Mouse (Mus musculus) gastrocnemius, adult 2 months (tissue): ENCODE measurements around the gene Ckap2. TPM values are rescaled to one million over a fixed set of nuclear protein-coding genes. Genes with fewer than 3 reads are reported as not detected.

Experiments
- DNase-seq: peaks from one replicate; pipeline ENCODE4 v3.0.0; 2022
- H3K27ac ChIP-seq: fragments of 200-600 bp; 2 replicates; pipeline ENCODE4 v1.8.1; 2022; ENCODE audit warnings: mild to moderate bottlenecking
- H3K4me3 ChIP-seq: fragments of 200-600 bp; 2 replicates; pipeline ENCODE4 v1.8.1; 2022; ENCODE audit warnings: mild to moderate bottlenecking, moderate library complexity
- CTCF ChIP-seq: fragments of 200-600 bp; IDR thresholded peaks from 2 replicates; pipeline ENCODE4 v1.8.1; 2022; ENCODE audit warnings: antibody characterized with exemption, mild to moderate bottlenecking, moderate library complexity
- intact Hi-C: fragments of 180-260 bp; cut with DNase I; formaldehyde crosslinking; loops from one replicate; pipeline ENCODE4 v1.15.1; 2025
- total RNA-seq, 2 experiments: library from RNA; stranded (reverse); gene quantifications; 2 replicates each; pipeline ENCODE4 v1.2.3; 2021

Gene Ckap2
- total RNA-seq, 2 experiments from 2014 or later: not detected

GRCm38 (mm10) chr8:22184884-22185283 is 735 bp downstream of the Ckap2 start:
- Histone ChIP-seq H3K27ac (no peak overlapping the region), H3K4me3 (peak overlapping the region; percentile 79)
- intact Hi-C loops: no loop called here
- TF ChIP-seq CTCF: no peak
- no peak for DNase-seq

- no peak overlapping the region for H3K27ac ChIP-seq
- TF ChIP-seq CTCF: no peak
- intact Hi-C loops: no loop called here
- H3K4me3 ChIP-seq: no peak overlapping the region
- no peak for DNase-seq
Measured at GRCm38 (mm10) chr8:22175966-22176365, 9.7 kb downstream of the Ckap2 start.

DNA sequence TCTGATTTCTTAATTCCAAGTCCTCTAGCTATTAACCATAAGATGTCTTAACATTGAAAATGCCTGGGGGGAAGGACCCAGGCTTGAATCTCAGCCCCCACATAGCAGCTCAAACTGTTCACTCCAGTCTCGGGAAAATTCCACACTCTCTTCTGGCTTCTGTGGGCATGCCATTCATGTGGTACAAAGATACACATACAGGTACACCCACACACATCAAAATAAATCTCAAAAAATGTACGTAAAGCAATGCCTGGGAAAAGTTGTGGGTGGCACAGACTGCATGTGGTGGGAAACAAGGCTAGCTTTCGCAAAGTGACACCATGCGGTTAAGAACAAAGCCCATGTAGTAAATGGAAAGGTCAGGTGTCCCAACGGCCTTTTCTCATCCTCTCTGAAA is 16.5 kb downstream of the Ckap2 start:
- H3K4me3 ChIP-seq: no peak overlapping the region
- H3K27ac ChIP-seq: no peak overlapping the region
- intact Hi-C loops: loop anchor here (5.0 kb wide), 1 partner anchor 177 kb away; no protein-coding TSS in a partner anchor
- TF ChIP-seq CTCF: no peak
- DNase-seq: no peak

DNA sequence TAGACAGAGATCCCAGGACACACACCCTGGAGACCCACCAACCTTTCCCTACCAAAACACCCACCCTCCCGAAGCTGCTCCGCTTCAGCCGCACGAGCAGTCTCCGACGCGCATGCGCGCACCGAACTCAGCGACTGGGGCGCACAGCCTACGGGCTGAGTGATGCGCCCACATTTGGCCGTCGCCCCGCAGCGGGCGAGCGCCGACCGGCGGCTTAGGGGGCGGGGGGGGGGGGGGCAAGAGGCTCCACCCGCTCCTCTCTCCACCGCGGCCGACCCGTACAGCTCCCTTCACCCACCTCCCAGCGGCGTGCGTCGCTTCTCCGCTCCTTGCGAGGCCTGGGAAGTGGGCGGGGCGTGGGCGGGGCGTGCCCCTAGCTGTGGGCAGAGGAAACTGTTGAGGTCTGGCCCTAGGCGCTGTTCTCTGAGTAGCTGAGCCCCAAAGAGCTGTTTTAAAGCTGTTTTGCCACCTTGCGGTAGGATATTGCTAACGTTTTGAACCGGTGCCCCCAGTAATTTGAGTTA is 19.5 kb downstream of the Ckap2 start, which contains the start of gene Nek3:
Gene Nek3 (minus strand): TSS at position 356 of the 524 bp plus-strand sequence.
- Histone ChIP-seq H3K4me3 (peak within 1 kb of the TSS; percentile 76), H3K27ac (peak within 1 kb of the TSS; percentile 92)
- peak; percentile 76 for TF ChIP-seq CTCF
- intact Hi-C loops: loop anchor here (1.0 to 5.0 kb wide), 2 partner anchors 106 to 174 kb away; partner anchors contain the start of genes Alg11 and Atp7b
- peak; percentile 95 for DNase-seq

GRCm38 (mm10) chr8:22165251-22166079 is 20.2 kb downstream of the Ckap2 start:
- peak overlapping the region; percentile 92 for H3K27ac ChIP-seq
- H3K4me3 ChIP-seq: peak overlapping the region; percentile 76
- no peak for TF ChIP-seq CTCF
- intact Hi-C loops: loop anchor here (1.0 to 5.0 kb wide), 3 partner anchors 23 to 173 kb away; partner anchors contain the start of genes Alg11 and Atp7b
- no peak for DNase-seq

DNA sequence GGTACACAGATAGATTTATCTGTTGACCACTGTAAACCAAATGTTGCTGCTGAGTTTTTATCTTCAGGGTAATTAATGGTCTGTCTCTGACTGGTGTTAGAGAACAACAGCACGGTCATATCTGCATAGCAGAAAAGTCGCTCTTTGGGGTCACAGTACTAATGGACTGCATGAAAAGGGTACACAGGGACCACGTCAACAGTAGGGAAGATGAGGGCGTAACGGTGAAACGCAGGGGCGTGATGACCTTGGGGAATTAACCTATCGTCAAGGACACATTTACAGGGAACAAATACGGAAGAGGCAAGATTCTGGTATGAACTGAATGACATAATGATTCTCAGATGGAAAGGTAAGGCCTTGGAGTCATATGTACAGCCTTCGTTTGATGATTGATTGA is 21.2 kb downstream of the Ckap2 start:
- H3K27ac ChIP-seq: no peak overlapping the region
- H3K4me3 ChIP-seq: no peak overlapping the region
- TF ChIP-seq CTCF: no peak
- no peak for DNase-seq
- intact Hi-C loops: loop anchor here (2.0 kb wide), 1 partner anchor 22 kb away; no protein-coding TSS in a partner anchor

DNA sequence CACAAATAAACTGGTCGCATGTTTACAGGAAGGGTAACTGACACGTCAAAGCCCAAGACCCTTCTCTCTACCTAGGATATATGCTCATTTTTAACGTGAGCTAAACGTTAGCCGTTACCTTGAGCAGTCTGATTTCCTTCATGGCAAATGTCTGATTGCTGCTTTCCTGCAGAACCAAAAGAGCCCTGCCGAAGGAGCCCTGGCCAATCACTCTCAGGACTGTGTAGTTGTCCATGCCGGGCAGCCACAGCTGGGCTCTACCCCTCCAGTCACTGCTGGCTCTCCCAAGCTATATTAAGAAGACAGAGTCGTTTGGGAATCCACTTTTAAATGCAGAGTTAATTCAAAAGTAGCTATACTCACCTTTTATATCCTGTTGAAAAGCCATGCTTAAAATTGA is 23.4 kb downstream of the Ckap2 start:
- Histone ChIP-seq H3K4me3 (no peak overlapping the region), H3K27ac (no peak overlapping the region)
- TF ChIP-seq CTCF: no peak
- intact Hi-C loops: no loop called here
- DNase-seq: no peak

GRCm38 (mm10) chr8:22150345-22150663 is 35.3 kb downstream of the Ckap2 start:
- Histone ChIP-seq H3K27ac (no peak overlapping the region), H3K4me3 (no peak overlapping the region)
- no peak for DNase-seq
- no peak for TF ChIP-seq CTCF
- intact Hi-C loops: no loop called here

GRCm38 (mm10) chr8:22149643-22150344 is 35.8 kb downstream of the Ckap2 start:
- TF ChIP-seq CTCF: no peak
- no peak overlapping the region for H3K4me3 ChIP-seq
- intact Hi-C loops: no loop called here
- DNase-seq: no peak
- H3K27ac ChIP-seq: no peak overlapping the region

DNA sequence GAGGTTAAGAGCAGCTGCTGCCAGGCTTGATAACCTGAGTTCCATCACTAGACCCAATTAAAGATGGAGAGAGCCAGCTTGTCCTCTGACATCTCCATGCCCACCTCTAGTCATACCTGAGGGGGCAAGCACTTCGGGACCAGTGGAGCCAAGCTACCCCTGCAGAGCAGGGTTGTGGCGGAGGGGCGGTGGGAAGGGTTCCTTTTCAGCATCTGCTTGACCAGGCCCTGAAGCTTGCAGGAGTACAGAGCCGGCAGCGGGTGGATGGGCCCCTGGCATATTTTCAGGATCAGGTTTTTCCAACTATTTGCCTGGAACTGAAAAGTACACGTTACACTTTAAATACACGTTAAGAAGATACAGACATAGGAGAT is 37.3 kb downstream of the Ckap2 start:
- no peak for DNase-seq
- intact Hi-C loops: no loop called here
- Histone ChIP-seq H3K4me3 (no peak overlapping the region), H3K27ac (no peak overlapping the region)
- no peak for TF ChIP-seq CTCF

- H3K4me3 ChIP-seq: no peak overlapping the region
- no peak for TF ChIP-seq CTCF
- intact Hi-C loops: no loop called here
- no peak overlapping the region for H3K27ac ChIP-seq
- DNase-seq: no peak
Measured at GRCm38 (mm10) chr8:22147706-22148366, 37.8 kb downstream of the Ckap2 start.

GRCm38 (mm10) chr8:22145831-22146230 is 39.8 kb downstream of the Ckap2 start:
- intact Hi-C loops: no loop called here
- no peak overlapping the region for H3K4me3 ChIP-seq
- H3K27ac ChIP-seq: no peak overlapping the region
- TF ChIP-seq CTCF: no peak
- DNase-seq: no peak
